Mouse (Mus musculus) CH12.LX (cell line): Measurements from ENCODE around the gene Cabp2.

ENCODE experiments used
- CHD2 ChIP-seq: IDR thresholded peaks from 2 replicates; pipeline ENCODE4 v1.6.1; 2011; ENCODE audit warnings: low read length, improper control_type of control experiment
- CTCF ChIP-seq, 2 experiments: IDR thresholded peaks in 1 of 2; conservative IDR thresholded peaks in 1 of 2; 2 replicates each; pipeline ENCODE4 v1.5.1; 2011 to 2012; ENCODE audit warnings: low read depth in 2 of 2, low read length in 2 of 2, improper control_type of control experiment in 1 of 2, inconsistent platforms in 1 of 2, mild to moderate bottlenecking in 1 of 2, moderate library complexity in 1 of 2
- ELF1 ChIP-seq: IDR thresholded peaks from 2 replicates; pipeline ENCODE4 v1.6.1; 2014; ENCODE audit warnings: low read depth, mild to moderate bottlenecking, inconsistent platforms, low read length, improper control_type of control experiment
- EP300 ChIP-seq: IDR thresholded peaks from 2 replicates; pipeline ENCODE4 v1.6.1; 2011; ENCODE audit warnings: low read length, improper control_type of control experiment
- JUND ChIP-seq: conservative IDR thresholded peaks from 2 replicates; pipeline ENCODE4 v1.6.1; 2011; ENCODE audit warnings: low read depth, low read length, improper control_type of control experiment
- MEF2A ChIP-seq: IDR thresholded peaks from 2 replicates; pipeline ENCODE4 v1.6.1; 2014; ENCODE audit warnings: low read depth, mild to moderate bottlenecking, inconsistent platforms, low read length, improper control_type of control experiment, borderline replicate concordance
- MYC ChIP-seq: IDR thresholded peaks from 2 replicates; pipeline ENCODE4 v1.6.1; 2011; ENCODE audit warnings: low read depth, mild to moderate bottlenecking, improper control_type of control experiment, low read length
- NRF1 ChIP-seq: IDR thresholded peaks from 2 replicates; pipeline ENCODE4 v1.6.1; 2014; ENCODE audit warnings: low read depth, mild to moderate bottlenecking, inconsistent platforms, low read length, improper control_type of control experiment, moderate library complexity
- SIN3A ChIP-seq: IDR thresholded peaks from 2 replicates; pipeline ENCODE4 v1.6.1; 2012; ENCODE audit warnings: low read length, improper control_type of control experiment, inconsistent platforms
- TCF12 ChIP-seq: IDR thresholded peaks from 2 replicates; pipeline ENCODE4 v1.6.1; 2014; ENCODE audit warnings: low read depth, mild to moderate bottlenecking, inconsistent platforms, low read length, improper control_type of control experiment
- ZNF384 ChIP-seq: IDR thresholded peaks from 2 replicates; pipeline ENCODE4 v1.6.1; 2012; ENCODE audit warnings: low read depth, low read length, improper control_type of control experiment, inconsistent platforms

GRCm38 (mm10) chr19:4095802-4096201, 14.4 kb downstream of the Cabp2 start:
- no peak for TF ChIP-seq MYC
- TF ChIP-seq CTCF (conservative IDR thresholded peaks at IDR 0.05 in 1 of 2, IDR thresholded peaks at IDR 0.05 in 1 of 2; ENCODE audit: low read depth in 2 of 2, low read length in 2 of 2): no peak
- TF ChIP-seq ELF1: no peak
- no peak for TF ChIP-seq EP300
- TF ChIP-seq TCF12: no peak
- no peak for TF ChIP-seq MEF2A
- no peak for TF ChIP-seq CHD2
- peak; percentile 65 for TF ChIP-seq ZNF384
- no peak for TF ChIP-seq JUND
- no peak for TF ChIP-seq NRF1
- no peak for TF ChIP-seq SIN3A
